Mouse (Mus musculus): ENCODE measurements around the gene Wbp2nl. TPM values are rescaled to one million over a fixed set of nuclear protein-coding genes. Genes with fewer than 3 reads are reported as not detected.

The Wbp2nl gene
- polyA plus RNA-seq, 1 experiment = not detected

GRCm38 (mm10) chr15:82268783-82269182 is 30.0 kb upstream of the Wbp2nl start:
- no peaks in the 10 kb centered on the region for H3K4me1 ChIP-seq (ENCODE audit: control insufficient read depth, insufficient read depth, low read length)
- no peak for TF ChIP-seq CTCF (IDR thresholded peaks at IDR 0.05; ENCODE audit: control insufficient read depth, insufficient read depth, low read length)
- TF ChIP-seq POLR2A (IDR thresholded peaks at IDR 0.05; ENCODE audit: borderline replicate concordance, control insufficient read depth, low read depth, low read length) = no peak
- 40% methylated on average over 9 of the region's 9 CpGs for WGBS
- H3K4me3 ChIP-seq (replicated peaks; ENCODE audit: control insufficient read depth, low read depth, low read length) = no peak overlapping the region
- no peak overlapping the region for H3K27ac ChIP-seq (ENCODE audit: control insufficient read depth, insufficient read depth, low read depth, low read length, poor library complexity)

GRCm38 (mm10) chr15:82271201-82271600 is 27.6 kb upstream of the Wbp2nl start:
- Histone ChIP-seq H3K4me1 (ENCODE audit: control insufficient read depth, insufficient read depth, low read length) (no peaks in the 10 kb centered on the region), H3K4me3 (replicated peaks; ENCODE audit: control insufficient read depth, low read depth, low read length) (no peak overlapping the region), H3K27ac (ENCODE audit: control insufficient read depth, insufficient read depth, low read depth, low read length, poor library complexity) (no peak overlapping the region)
- TF ChIP-seq CTCF (IDR thresholded peaks at IDR 0.05; ENCODE audit: control insufficient read depth, insufficient read depth, low read length) (peak; percentile 96), POLR2A (IDR thresholded peaks at IDR 0.05; ENCODE audit: borderline replicate concordance, control insufficient read depth, low read depth, low read length) (no peak)
- WGBS = 12% methylated on average over 5 of the region's 5 CpGs

- H3K27ac ChIP-seq (ENCODE audit: control insufficient read depth, insufficient read depth, low read depth, low read length, poor library complexity) = no peak overlapping the region
- no peaks in the 10 kb centered on the region for H3K4me1 ChIP-seq (ENCODE audit: control insufficient read depth, insufficient read depth, low read length)
- TF ChIP-seq CTCF (IDR thresholded peaks at IDR 0.05; ENCODE audit: control insufficient read depth, insufficient read depth, low read length) = no peak
- TF ChIP-seq POLR2A (IDR thresholded peaks at IDR 0.05; ENCODE audit: borderline replicate concordance, control insufficient read depth, low read depth, low read length) = no peak
- WGBS = 75% methylated on average over 6 of the region's 6 CpGs
- no peak overlapping the region for H3K4me3 ChIP-seq (replicated peaks; ENCODE audit: control insufficient read depth, low read depth, low read length)
Measured at GRCm38 (mm10) chr15:82272295-82272694, 26.5 kb upstream of the Wbp2nl start.

- Histone ChIP-seq H3K27ac (ENCODE audit: control insufficient read depth, insufficient read depth, low read depth, low read length, poor library complexity) (no peak within 1 kb of the TSS; the same call in 1 of the 2 replicates), H3K4me1 (ENCODE audit: control insufficient read depth, insufficient read depth, low read length) (no peaks in the 10 kb centered on the region), H3K4me3 (replicated peaks; ENCODE audit: control insufficient read depth, low read depth, low read length) (no peak within 1 kb of the TSS)
- 34% methylated on average over 6 of the region's 6 CpGs for WGBS
- no peak for TF ChIP-seq CTCF (IDR thresholded peaks at IDR 0.05; ENCODE audit: control insufficient read depth, insufficient read depth, low read length)
- TF ChIP-seq POLR2A (IDR thresholded peaks at IDR 0.05; ENCODE audit: borderline replicate concordance, control insufficient read depth, low read depth, low read length) = no peak
Measured at GRCm38 (mm10) chr15:82274593-82274926, 24.2 kb upstream of the Wbp2nl start, which contains the start of gene Sept3. Gene Sept3, plus strand, starts transcription at chr15:82274893.

GRCm38 (mm10) chr15:82274927-82275901 is 23.5 kb upstream of the Wbp2nl start:
- TF ChIP-seq CTCF (IDR thresholded peaks at IDR 0.05; ENCODE audit: control insufficient read depth, insufficient read depth, low read length) (no peak), POLR2A (IDR thresholded peaks at IDR 0.05; ENCODE audit: borderline replicate concordance, control insufficient read depth, low read depth, low read length) (no peak)
- WGBS = 1% methylated on average over 74 of the region's 86 CpGs
- Histone ChIP-seq H3K27ac (ENCODE audit: control insufficient read depth, insufficient read depth, low read depth, low read length, poor library complexity) (no peak overlapping the region; the same call in 1 of the 2 replicates), H3K4me1 (ENCODE audit: control insufficient read depth, insufficient read depth, low read length) (no peaks in the 10 kb centered on the region), H3K4me3 (replicated peaks; ENCODE audit: control insufficient read depth, low read depth, low read length) (no peak overlapping the region)

GRCm38 (mm10) chr15:82277591-82277990 is 21.2 kb upstream of the Wbp2nl start:
- no peaks in the 10 kb centered on the region for H3K4me1 ChIP-seq (ENCODE audit: control insufficient read depth, insufficient read depth, low read length)
- H3K4me3 ChIP-seq (replicated peaks; ENCODE audit: control insufficient read depth, low read depth, low read length) = no peak overlapping the region
- TF ChIP-seq CTCF (IDR thresholded peaks at IDR 0.05; ENCODE audit: control insufficient read depth, insufficient read depth, low read length) (no peak), POLR2A (IDR thresholded peaks at IDR 0.05; ENCODE audit: borderline replicate concordance, control insufficient read depth, low read depth, low read length) (no peak)
- H3K27ac ChIP-seq (ENCODE audit: control insufficient read depth, insufficient read depth, low read depth, low read length, poor library complexity) = no peak overlapping the region
- WGBS = 16% methylated on average over 5 of the region's 5 CpGs

- Histone ChIP-seq H3K4me1 (ENCODE audit: control insufficient read depth, insufficient read depth, low read length) (no peaks in the 10 kb centered on the region), H3K27ac (ENCODE audit: control insufficient read depth, insufficient read depth, low read depth, low read length, poor library complexity) (no peak overlapping the region), H3K4me3 (replicated peaks; ENCODE audit: control insufficient read depth, low read depth, low read length) (no peak overlapping the region)
- no peak for TF ChIP-seq CTCF (IDR thresholded peaks at IDR 0.05; ENCODE audit: control insufficient read depth, insufficient read depth, low read length)
- TF ChIP-seq POLR2A (IDR thresholded peaks at IDR 0.05; ENCODE audit: borderline replicate concordance, control insufficient read depth, low read depth, low read length) = no peak
- 70% methylated on average over 4 of the region's 4 CpGs for WGBS
Measured at GRCm38 (mm10) chr15:82280638-82281037, 18.1 kb upstream of the Wbp2nl start.

- H3K4me3 ChIP-seq (replicated peaks; ENCODE audit: control insufficient read depth, low read depth, low read length) = no peak overlapping the region
- WGBS = 59% methylated on average over 12 of the region's 12 CpGs
- no peak for TF ChIP-seq POLR2A (IDR thresholded peaks at IDR 0.05; ENCODE audit: borderline replicate concordance, control insufficient read depth, low read depth, low read length)
- no peak for TF ChIP-seq CTCF (IDR thresholded peaks at IDR 0.05; ENCODE audit: control insufficient read depth, insufficient read depth, low read length)
- no peak overlapping the region for H3K27ac ChIP-seq (ENCODE audit: control insufficient read depth, insufficient read depth, low read depth, low read length, poor library complexity)
- H3K4me1 ChIP-seq (ENCODE audit: control insufficient read depth, insufficient read depth, low read length) = no peaks in the 10 kb centered on the region
Measured at GRCm38 (mm10) chr15:82286157-82286556, 12.6 kb upstream of the Wbp2nl start.
